Mouse (Mus musculus) bone marrow macrophage, adult 2 months (primary cell): Measurements from ENCODE around the gene Vdr.

Source experiments
- CTCF ChIP-seq: IDR thresholded peaks from 2 replicates; pipeline ENCODE4 v1.5.1; 2012; ENCODE audit warnings: low read depth, mild to moderate bottlenecking, low read length, moderate library complexity
- POLR2A ChIP-seq: IDR thresholded peaks from 2 replicates; pipeline ENCODE4 v1.6.1; 2012; ENCODE audit warnings: mild to moderate bottlenecking, low read depth, low read length, borderline replicate concordance

DNA sequence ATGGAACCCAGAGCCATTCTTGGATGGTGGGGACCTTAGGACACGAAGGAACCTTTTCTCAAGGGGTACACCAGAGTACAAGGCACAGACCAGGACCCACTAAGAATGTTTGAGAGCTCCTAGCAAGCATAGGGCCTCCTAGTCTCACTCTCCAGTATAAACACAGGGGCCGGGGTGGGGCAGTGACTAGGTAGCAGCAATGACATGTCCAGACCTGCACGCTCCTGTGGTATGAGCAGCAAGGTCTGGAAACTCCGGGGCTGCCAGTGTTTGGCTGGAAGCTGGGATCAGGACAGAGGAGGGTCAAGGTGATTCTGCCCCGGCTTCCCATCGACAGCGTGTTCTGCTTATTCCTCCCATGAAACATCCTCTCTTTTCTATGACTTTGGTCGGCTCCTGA is 34.6 kb downstream of the Vdr start:
- TF ChIP-seq CTCF (no peak), POLR2A (no peak)
